Mouse (Mus musculus) forebrain, embryonic 11.5 days (tissue): ENCODE measurements around the gene Ccdc151. TPM values are rescaled to one million over a fixed set of nuclear protein-coding genes. Genes with fewer than 3 reads are reported as not detected.
A peak's percentile ranks its signal among the peaks of the same experiment; 100 is the strongest.

Source experiments
- ATAC-seq: fragments of 200-750 bp; cut with Nextera tagmentation; replicated peaks from 2 replicates; pipeline ENCODE4 v1.8.0; 2017; ENCODE audit warnings: moderate TSS enrichment; ENCODE audit not compliant: low FRiP score
- DNase-seq: peaks from one replicate; pipeline ENCODE4 v3.0.0-alpha.2; 2017; ENCODE audit warnings: low spot score
- H3K27ac ChIP-seq: fragments of 300-500 bp; sonication (generic); 2 replicates; pipeline ENCODE4 v1.5.1; 2014; ENCODE audit warnings: low read depth, low read length
- H3K27me3 ChIP-seq: fragments of 300-500 bp; sonication (generic); 2 replicates; pipeline ENCODE4 v1.6.1; 2014; ENCODE audit warnings: mild to moderate bottlenecking, low read length, mixed read lengths; ENCODE audit not compliant: control insufficient read depth, insufficient read depth
- H3K36me3 ChIP-seq: fragments of 300-500 bp; sonication (generic); 2 replicates; pipeline ENCODE4 v1.6.1; 2014; ENCODE audit warnings: mild to moderate bottlenecking, low read length, moderate library complexity, mixed read lengths; ENCODE audit not compliant: control insufficient read depth, insufficient read depth
- H3K4me1 ChIP-seq: fragments of 300-500 bp; sonication (generic); replicated peaks from 2 replicates; pipeline ENCODE4 v1.6.1; 2014; ENCODE audit warnings: low read length, mixed read lengths; ENCODE audit not compliant: control insufficient read depth, insufficient read depth
- H3K4me2 ChIP-seq: fragments of 300-500 bp; sonication (generic); 2 replicates; pipeline ENCODE4 v1.6.1; 2014; ENCODE audit warnings: low read depth, mild to moderate bottlenecking, low read length, moderate library complexity, mixed read lengths; ENCODE audit not compliant: severe bottlenecking
- H3K4me3 ChIP-seq: fragments of 300-500 bp; sonication (generic); 2 replicates; pipeline ENCODE4 v1.5.1; 2014; ENCODE audit warnings: low read depth, low read length
- H3K9ac ChIP-seq: fragments of 300-500 bp; sonication (generic); 2 replicates; pipeline ENCODE4 v1.6.1; 2014; ENCODE audit warnings: low read length
- H3K9me3 ChIP-seq: fragments of 300-500 bp; sonication (generic); 2 replicates; pipeline ENCODE4 v1.6.1; 2016; ENCODE audit warnings: low read length, mixed read lengths; ENCODE audit not compliant: control insufficient read depth
- WGBS: fragments of 180-500 bp; shearing (Covaris S2); extraction: QIAGEN DNeasy Blood & Tissue Kit; methylation state at CpG from one replicate; pipeline ENCODE4 v1.1.7; 2014; 5-methylcytosine and 5-hydroxymethylcytosine counted together
- polyA plus RNA-seq: library from polyadenylated mRNA; unstranded; fragments of >200 nt; fragmentation: Nextera tagmentation; extraction: Ambion mirVana; gene quantifications from 2 replicates; pipeline ENCODE4 v1.2.1, GENCODE M21; 2014

The Ccdc151 gene
- polyA plus RNA-seq, 1 experiment from 2014 or later: 6.9 TPM

GRCm38 (mm10) chr9:21960135-21960534 is 42.3 kb downstream of the Ccdc151 start:
- Histone ChIP-seq H3K4me1 (peaks cover 9% of the 10 kb centered on the region; the same call in 1 of the 2 replicates), H3K36me3 (no peaks in the 10 kb centered on the region), H3K4me2 (0 out of 2 replicates have a peak overlapping the region, but pooled peaks have one; percentile 12), H3K9ac (no peak overlapping the region), H3K27me3 (peaks cover 45% of the 10 kb centered on the region), H3K27ac (no peak overlapping the region), H3K9me3 (no peaks in the 10 kb centered on the region), H3K4me3 (no peak overlapping the region; the same call in 1 of the 2 replicates)
- WGBS: 54% methylated on average over 9 of the region's 9 CpGs
- no peak for DNase-seq
- ATAC-seq: no peak

GRCm38 (mm10) chr9:21959244-21959643 is 43.2 kb downstream of the Ccdc151 start:
- DNase-seq: no peak
- H3K36me3 ChIP-seq: no peaks in the 10 kb centered on the region
- H3K27me3 ChIP-seq: peaks cover 45% of the 10 kb centered on the region
- no peak overlapping the region for H3K9ac ChIP-seq
- 88% methylated on average over 7 of the region's 7 CpGs for WGBS
- H3K4me1 ChIP-seq: peaks cover 9% of the 10 kb centered on the region; the same call in 1 of the 2 replicates
- no peak overlapping the region for H3K4me3 ChIP-seq
- H3K9me3 ChIP-seq: no peaks in the 10 kb centered on the region
- H3K4me2 ChIP-seq: no peak overlapping the region
- H3K27ac ChIP-seq: no peak overlapping the region
- ATAC-seq: no peak

GRCm38 (mm10) chr9:21958372-21958771 is 44.1 kb downstream of the Ccdc151 start:
- no peak overlapping the region for H3K4me3 ChIP-seq
- WGBS: 85% methylated on average over 5 of the region's 5 CpGs
- H3K9ac ChIP-seq: no peak overlapping the region
- ATAC-seq (no peak), DNase-seq (no peak)
- H3K4me1 ChIP-seq: peaks cover 9% of the 10 kb centered on the region; the same call in 1 of the 2 replicates
- H3K27ac ChIP-seq: no peak overlapping the region
- H3K27me3 ChIP-seq: peaks cover 38% of the 10 kb centered on the region
- no peak overlapping the region for H3K4me2 ChIP-seq
- no peaks in the 10 kb centered on the region for H3K9me3 ChIP-seq
- no peaks in the 10 kb centered on the region for H3K36me3 ChIP-seq

- Histone ChIP-seq H3K4me3 (peak within 1 kb of the TSS; percentile 73), H3K27me3 (peaks cover 12% of the 10 kb centered on the region), H3K36me3 (no peaks in the 10 kb centered on the region), H3K27ac (peak within 1 kb of the TSS; percentile 80), H3K9me3 (no peaks in the 10 kb centered on the region), H3K9ac (peak within 1 kb of the TSS; percentile 89), H3K4me2 (peak within 1 kb of the TSS; percentile 61), H3K4me1 (peaks cover 6% of the 10 kb centered on the region; the same call in 1 of the 2 replicates)
- ATAC-seq (peak; percentile 98), DNase-seq (peak; percentile 96)
- under 1% methylated on average over 51 of the region's 54 CpGs for WGBS
Observed at GRCm38 (mm10) chr9:21955570-21956281, 46.7 kb downstream of the Ccdc151 start, which contains the start of gene Swsap1. Swsap1 (plus strand) TSS chr9:21955755.

- Histone ChIP-seq H3K4me3 (peak overlapping the region; percentile 73), H3K4me2 (peak overlapping the region; percentile 61), H3K9me3 (no peaks in the 10 kb centered on the region), H3K27me3 (peaks cover 7% of the 10 kb centered on the region), H3K4me1 (peaks cover 6% of the 10 kb centered on the region; the same call in 1 of the 2 replicates), H3K9ac (peak overlapping the region; percentile 89), H3K27ac (peak overlapping the region; percentile 80; the same call in 1 of the 2 replicates), H3K36me3 (no peaks in the 10 kb centered on the region)
- ATAC-seq: peak; percentile 66
- 2% methylated on average over 18 of the region's 18 CpGs for WGBS
- DNase-seq: no peak
Observed at GRCm38 (mm10) chr9:21955225-21955569, 47.2 kb downstream of the Ccdc151 start.

GRCm38 (mm10) chr9:21954635-21955034 is 47.8 kb downstream of the Ccdc151 start:
- no peaks in the 10 kb centered on the region for H3K36me3 ChIP-seq
- H3K4me3 ChIP-seq: no peak overlapping the region
- peaks cover 4% of the 10 kb centered on the region for H3K27me3 ChIP-seq
- H3K9me3 ChIP-seq: no peaks in the 10 kb centered on the region
- ATAC-seq: no peak
- 80% methylated on average over 3 of the region's 3 CpGs for WGBS
- no peak overlapping the region for H3K27ac ChIP-seq
- peak overlapping the region; percentile 61; the same call in 1 of the 2 replicates for H3K4me2 ChIP-seq
- peaks cover 6% of the 10 kb centered on the region; the same call in 1 of the 2 replicates for H3K4me1 ChIP-seq
- DNase-seq: no peak
- no peak overlapping the region for H3K9ac ChIP-seq

- peaks cover 6% of the 10 kb centered on the region; the same call in 1 of the 2 replicates for H3K4me1 ChIP-seq
- ATAC-seq (no peak), DNase-seq (no peak)
- H3K9ac ChIP-seq: no peak overlapping the region
- H3K4me3 ChIP-seq: no peak overlapping the region
- no peak overlapping the region for H3K4me2 ChIP-seq
- H3K27ac ChIP-seq: no peak overlapping the region
- no peaks in the 10 kb centered on the region for H3K27me3 ChIP-seq
- WGBS: 11% methylated on average over 3 of the region's 3 CpGs
- no peaks in the 10 kb centered on the region for H3K36me3 ChIP-seq
- no peaks in the 10 kb centered on the region for H3K9me3 ChIP-seq
Observed at GRCm38 (mm10) chr9:21953600-21953999, 48.8 kb downstream of the Ccdc151 start.

- no peak overlapping the region for H3K4me2 ChIP-seq
- H3K36me3 ChIP-seq: no peaks in the 10 kb centered on the region
- peaks cover 9% of the 10 kb centered on the region; the same call in 1 of the 2 replicates for H3K4me1 ChIP-seq
- no peaks in the 10 kb centered on the region for H3K27me3 ChIP-seq
- no peak overlapping the region for H3K9ac ChIP-seq
- H3K27ac ChIP-seq: no peak overlapping the region
- H3K4me3 ChIP-seq: no peak overlapping the region
- no peaks in the 10 kb centered on the region for H3K9me3 ChIP-seq
- ATAC-seq: no peak
- no peak for DNase-seq
- 93% methylated on average over 3 of the region's 3 CpGs for WGBS
Observed at GRCm38 (mm10) chr9:21951977-21952376, 50.5 kb downstream of the Ccdc151 start.
